Comparison of ENCODE assay signal across 38 mouse cellular contexts in genomic region chr12:70208214-70208613, GRCm38 (mm10). TPM values are rescaled to one million over a fixed set of nuclear protein-coding genes. Genes with fewer than 3 reads are reported as not detected.
"Had no signal": no experiment of that assay in that cellular context is flagged by ENCODE, and none has a peak within 500 bp of the region (broad histone marks: within the 10 kb centered on the region; RNA-seq: fewer than 3 reads in every experiment).

No protein-coding gene starts in this region.

- H3K9me3 ChIP-seq: heart, embryonic 10.5 days; heart, embryonic 12.5 days; heart, embryonic 13.5 days; heart, embryonic 15.5 days; hindbrain, embryonic 10.5 days; hindbrain, embryonic 12.5 days; hindbrain, embryonic 13.5 days; hindbrain, embryonic 15.5 days; intestine, embryonic 15.5 days had no signal

- H3K4me3 ChIP-seq: heart, embryonic 10.5 days; heart, embryonic 12.5 days; heart, embryonic 13.5 days; heart, embryonic 15.5 days; hindbrain, embryonic 10.5 days; hindbrain, embryonic 12.5 days; hindbrain, embryonic 13.5 days; hindbrain, embryonic 15.5 days; intestine, embryonic 15.5 days; layer of hippocampus, adult 2 months; left cerebral cortex, adult 2 months had no signal

- H3K4me1 ChIP-seq: heart, embryonic 10.5 days; heart, embryonic 12.5 days; heart, embryonic 13.5 days; heart, embryonic 15.5 days; hindbrain, embryonic 12.5 days; hindbrain, embryonic 13.5 days; hindbrain, embryonic 15.5 days; intestine, embryonic 15.5 days had no signal

- H3K4me2 ChIP-seq: heart, embryonic 11.5 days; heart, embryonic 12.5 days; heart, embryonic 13.5 days; heart, embryonic 15.5 days; hindbrain, embryonic 12.5 days; hindbrain, embryonic 13.5 days; hindbrain, embryonic 14.5 days; hindbrain, embryonic 15.5 days; intestine, embryonic 15.5 days had no signal

- H3K36me3 ChIP-seq: hindbrain, embryonic 10.5 days; hindbrain, embryonic 12.5 days; hindbrain, embryonic 13.5 days; hindbrain, embryonic 15.5 days; intestine, embryonic 15.5 days had no signal

- H3K9ac ChIP-seq: heart, embryonic 12.5 days; heart, embryonic 13.5 days; heart, embryonic 15.5 days; hindbrain, embryonic 12.5 days; hindbrain, embryonic 13.5 days; hindbrain, embryonic 14.5 days; hindbrain, embryonic 15.5 days; intestine, embryonic 15.5 days had no signal

- ATAC-seq: hindbrain, embryonic 16.5 days; hindbrain, postnatal 0 days; inflammation-experienced regulatory T-cells, adult 6 months; intestine, embryonic 15.5 days; intestine, embryonic 16.5 days; intestine, postnatal 0 days had no signal

- H3K27me3 ChIP-seq: heart, embryonic 12.5 days; heart, embryonic 13.5 days; heart, embryonic 15.5 days; hindbrain, embryonic 12.5 days; hindbrain, embryonic 13.5 days; hindbrain, embryonic 15.5 days; intestine, embryonic 15.5 days had no signal

- H3K27ac ChIP-seq: heart, embryonic 10.5 days; heart, embryonic 13.5 days; heart, embryonic 15.5 days; hindbrain, embryonic 10.5 days; hindbrain, embryonic 12.5 days; hindbrain, embryonic 13.5 days; hindbrain, embryonic 14.5 days; hindbrain, embryonic 15.5 days; hindbrain, postnatal 0 days; intestine, embryonic 15.5 days; kidney, postnatal 0 days; layer of hippocampus, adult 2 months; left cerebral cortex, adult 2 months had no signal

- DNase-seq: heart, postnatal 10 days; heart, postnatal 14 days; heart, postnatal 36 days; heart, postnatal 4 days; kidney, adult 11 months; kidney, adult 18-20 months; kidney, adult 2 months; kidney, postnatal 10 days; kidney, postnatal 14 days; kidney, postnatal 25 days; kidney, postnatal 36 days; kidney, postnatal 4 days; layer of hippocampus, adult 9-11 months; layer of hippocampus, postnatal 36 days had no signal

RNA-seq across cellular contexts. Expression of gene Abhd12b, which starts 54.3 kb away (rescaled TPM):
- polyA plus RNA-seq: heart, embryonic 10.5 days; heart, embryonic 11.5 days; heart, embryonic 12.5 days; heart, embryonic 13.5 days; heart, embryonic 14.5 days; heart, embryonic 16.5 days; heart, postnatal 0 days; hindbrain, embryonic 10.5 days; hindbrain, embryonic 11.5 days; hindbrain, embryonic 12.5 days; hindbrain, embryonic 15.5 days; hindbrain, postnatal 0 days; intestine, postnatal 0 days; kidney, adult 2 months; kidney, postnatal 0 days; large intestine, adult 2 months had no signal
